8 mouse cellular contexts compared by ENCODE assay signal in the genomic region with DNA sequence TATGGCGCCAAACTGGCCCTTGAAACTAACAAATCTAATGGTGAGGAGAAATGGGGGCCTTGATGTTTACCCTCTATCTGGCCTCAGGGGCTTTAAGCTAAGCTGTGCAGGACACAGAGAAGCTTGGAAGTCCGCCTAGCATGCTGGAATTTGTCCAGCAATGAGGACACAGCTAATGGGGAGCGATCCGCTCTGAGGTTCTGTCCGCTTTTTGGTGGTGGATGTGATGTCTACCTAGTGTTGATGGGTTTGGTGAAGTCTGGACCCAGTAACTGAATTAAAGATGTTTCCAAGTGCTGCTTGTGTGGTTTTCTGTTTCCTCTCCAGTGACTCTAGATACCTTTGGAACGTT. TPM values are rescaled to one million over a fixed set of nuclear protein-coding genes. Genes with fewer than 3 reads are reported as not detected.
A peak's percentile ranks its signal among the peaks of the same experiment; 100 is the strongest.
DNase-seq lines count a peak whose midpoint lies in the region; ATAC-seq lines count a peak whose summit lies in the region.

No protein-coding gene starts in this region.

- H3K9me3 ChIP-seq in heart, embryonic 12.5 days (replicated peaks) = no peaks in the 10 kb centered on the region
- H3K9me3 ChIP-seq in hindbrain, embryonic 15.5 days = no peaks in the 10 kb centered on the region
- H3K9me3 ChIP-seq in midbrain, embryonic 13.5 days = no peaks in the 10 kb centered on the region

- no peak for ATAC-seq in heart, embryonic 12.5 days (ENCODE audit: insufficient number of reproducible peaks, low FRiP score)
- no peak for ATAC-seq in hindbrain, embryonic 15.5 days (ENCODE audit: low FRiP score, low read depth)
- no peak for ATAC-seq in midbrain, embryonic 13.5 days

- peak overlapping the region; percentile 92 for H3K9ac ChIP-seq in heart, embryonic 12.5 days
- peak overlapping the region; percentile 78; the same call in 1 of the 2 replicates for H3K9ac ChIP-seq in hindbrain, embryonic 15.5 days
- peak overlapping the region; percentile 54; the same call in 1 of the 2 replicates for H3K9ac ChIP-seq in midbrain, embryonic 13.5 days (replicated peaks)

- H3K27ac ChIP-seq in heart, embryonic 12.5 days (ENCODE audit: poor library complexity, severe bottlenecking) = peak overlapping the region; percentile 74
- peak overlapping the region; percentile 91 for H3K27ac ChIP-seq in hindbrain, embryonic 15.5 days (replicated peaks)
- peak overlapping the region; percentile 88 for H3K27ac ChIP-seq in midbrain, embryonic 13.5 days

- H3K36me3 ChIP-seq in heart, embryonic 12.5 days = peaks cover 45% of the 10 kb centered on the region
- peaks cover 29% of the 10 kb centered on the region for H3K36me3 ChIP-seq in hindbrain, embryonic 15.5 days
- H3K36me3 ChIP-seq in midbrain, embryonic 13.5 days = peaks cover 34% of the 10 kb centered on the region

- no peak for DNase-seq in heart, adult 8-10 months (ENCODE audit: low spot score)
- DNase-seq in cerebellum, postnatal 14 days = peak; percentile 62 to 79
- DNase-seq in frontal cortex, postnatal 14 days (ENCODE audit: low spot score in 2 of 2) = no peak
- DNase-seq in adipocyte (ENCODE audit: low spot score) = no peak
- DNase-seq in urinary bladder, adult 2 months (ENCODE audit: low spot score) = no peak

- H3K27me3 ChIP-seq in heart, embryonic 12.5 days (replicated peaks) = no peaks in the 10 kb centered on the region
- H3K27me3 ChIP-seq in hindbrain, embryonic 15.5 days = no peaks in the 10 kb centered on the region
- H3K27me3 ChIP-seq in midbrain, embryonic 13.5 days = peaks cover 2% of the 10 kb centered on the region

- peak overlapping the region; percentile 86 for H3K4me3 ChIP-seq in heart, embryonic 12.5 days
- peak overlapping the region; percentile 56 for H3K4me3 ChIP-seq in hindbrain, embryonic 15.5 days
- peak overlapping the region; percentile 79 for H3K4me3 ChIP-seq in midbrain, embryonic 13.5 days (replicated peaks)

- WGBS in heart, embryonic 12.5 days = 75% methylated on average over 6 of the region's 6 CpGs
- WGBS in hindbrain, embryonic 15.5 days = 79% methylated on average over 6 of the region's 6 CpGs
- WGBS in midbrain, embryonic 13.5 days = 85% methylated on average over 6 of the region's 6 CpGs

- peaks cover 42% of the 10 kb centered on the region for H3K4me1 ChIP-seq in heart, embryonic 12.5 days (replicated peaks)
- peaks cover 51% of the 10 kb centered on the region for H3K4me1 ChIP-seq in hindbrain, embryonic 15.5 days (replicated peaks)
- peaks cover 48% of the 10 kb centered on the region for H3K4me1 ChIP-seq in midbrain, embryonic 13.5 days (replicated peaks)

- peak overlapping the region; percentile 95 for H3K4me2 ChIP-seq in heart, embryonic 12.5 days
- peak overlapping the region; percentile 81 for H3K4me2 ChIP-seq in hindbrain, embryonic 15.5 days
- peak overlapping the region; percentile 96 for H3K4me2 ChIP-seq in midbrain, embryonic 13.5 days (replicated peaks)

RNA-seq across cellular contexts. Expression of a gene that starts 0.8 kb away (rescaled TPM):
- 36.2 and 37.3 TPM in 2 replicates for polyA plus RNA-seq in heart, embryonic 12.5 days (2016; fragmentation: Nextera tagmentation; extraction: Ambion mirVana)
- total RNA-seq in heart, adult 8-10 months (2022) = 10 to 100 TPM; 15.5 to 24.4 (median 20.0) TPM
- polyA plus RNA-seq in hindbrain, embryonic 15.5 days (2015; fragmentation: Nextera tagmentation; extraction: Ambion mirVana) = 85.1 and 90.0 TPM in 2 replicates
- 85.9 and 90.9 TPM in 2 replicates for polyA plus RNA-seq in midbrain, embryonic 13.5 days (2015; fragmentation: Nextera tagmentation; extraction: Ambion mirVana)
- 34.1 and 38.0 TPM in 2 replicates for polyA plus RNA-seq in urinary bladder, adult 2 months (2012; rRNA removed)

RNA-seq across cellular contexts. Expression of a gene that starts 3.9 kb away (rescaled TPM):
- 27.2 and 30.4 TPM in 2 replicates for polyA plus RNA-seq in heart, embryonic 12.5 days (2016; fragmentation: Nextera tagmentation; extraction: Ambion mirVana)
- total RNA-seq in heart, adult 8-10 months (2022) = 10 to 100 TPM; 14.5 to 21.0 (median 17.6) TPM
- polyA plus RNA-seq in hindbrain, embryonic 15.5 days (2015; fragmentation: Nextera tagmentation; extraction: Ambion mirVana) = 40.6 and 42.4 TPM in 2 replicates
- polyA plus RNA-seq in midbrain, embryonic 13.5 days (2015; fragmentation: Nextera tagmentation; extraction: Ambion mirVana) = 47.1 and 52.8 TPM in 2 replicates
- 25.8 and 38.8 TPM in 2 replicates for polyA plus RNA-seq in urinary bladder, adult 2 months (2012; rRNA removed)

RNA-seq across cellular contexts. Expression of a gene that starts 8.1 kb away (rescaled TPM):
- polyA plus RNA-seq in heart, embryonic 12.5 days (2016; fragmentation: Nextera tagmentation; extraction: Ambion mirVana) = not detected in 2 replicates
- total RNA-seq in heart, adult 8-10 months (2022) = 1 to 10 TPM in 1 of 4 experiments, under 1 TPM in 3; 0.22 to 1.5 (median 0.52) TPM
- polyA plus RNA-seq in hindbrain, embryonic 15.5 days (2015; fragmentation: Nextera tagmentation; extraction: Ambion mirVana) = 0.47 and 0.48 TPM in 2 replicates
- polyA plus RNA-seq in midbrain, embryonic 13.5 days (2015; fragmentation: Nextera tagmentation; extraction: Ambion mirVana) = 0.24 TPM in 1 of 2 replicates, not detected in the other
- polyA plus RNA-seq in urinary bladder, adult 2 months (2012; rRNA removed) = 0.56 and 0.57 TPM in 2 replicates

RNA-seq across cellular contexts. Expression of a gene that starts 8.9 kb away (rescaled TPM):
- 20.8 and 21.3 TPM in 2 replicates for polyA plus RNA-seq in heart, embryonic 12.5 days (2016; fragmentation: Nextera tagmentation; extraction: Ambion mirVana)
- total RNA-seq in heart, adult 8-10 months (2022) = 1 to 10 TPM; 2.3 to 3.1 (median 2.8) TPM
- polyA plus RNA-seq in hindbrain, embryonic 15.5 days (2015; fragmentation: Nextera tagmentation; extraction: Ambion mirVana) = 21.3 and 22.5 TPM in 2 replicates
- polyA plus RNA-seq in midbrain, embryonic 13.5 days (2015; fragmentation: Nextera tagmentation; extraction: Ambion mirVana) = 27.9 and 30.8 TPM in 2 replicates
- 7.1 and 7.9 TPM in 2 replicates for polyA plus RNA-seq in urinary bladder, adult 2 months (2012; rRNA removed)

RNA-seq across cellular contexts. Expression of a gene that starts 16.5 kb away (rescaled TPM):
- polyA plus RNA-seq in heart, embryonic 12.5 days (2016; fragmentation: Nextera tagmentation; extraction: Ambion mirVana) = 17.5 and 18.1 TPM in 2 replicates
- 10 to 100 TPM in 1 of 4 experiments, 1 to 10 TPM in 3; 7.3 to 10.1 (median 7.8) TPM for total RNA-seq in heart, adult 8-10 months (2022)
- polyA plus RNA-seq in hindbrain, embryonic 15.5 days (2015; fragmentation: Nextera tagmentation; extraction: Ambion mirVana) = 13.0 and 15.5 TPM in 2 replicates
- 9.7 and 9.9 TPM in 2 replicates for polyA plus RNA-seq in midbrain, embryonic 13.5 days (2015; fragmentation: Nextera tagmentation; extraction: Ambion mirVana)
- polyA plus RNA-seq in urinary bladder, adult 2 months (2012; rRNA removed) = 27.2 and 29.0 TPM in 2 replicates

Comparison
In these comparisons a context has a peak if more than half of its experiments do, and no peak if none do; other contexts are left out.
1. DNase-seq: peak in cerebellum, postnatal 14 days (2 of 2); none in heart, adult 8-10 months (single experiment), frontal cortex, postnatal 14 days (0 of 2), adipocyte (single experiment) and urinary bladder, adult 2 months (single experiment).
2. Peak in every context shown above with its lines, with median percentiles within 50 percentile points of each other: H3K27ac ChIP-seq, H3K4me2 ChIP-seq, H3K4me3 ChIP-seq and H3K9ac ChIP-seq.